Mouse (Mus musculus): Measurements from ENCODE around the gene Srd5a3.
"Not testable (repeated sequence)": the region's sequence is repeated elsewhere in the genome, so short reads cannot be mapped to it uniquely, and the experiment has no call there.

Srd5a3 gene

GRCm38 (mm10) chr5:76139808-76140729, at the start of gene Srd5a3:
Srd5a3 (plus strand) TSS chr5:76140271.
- DNase-seq (ENCODE audit: low spot score in 2 of 2): peak; percentile 96

- not testable (repeated sequence) for DNase-seq (ENCODE audit: low spot score in 2 of 2)
These were observed 36.3 kb upstream of the Srd5a3 start for GRCm38 (mm10) chr5:76103809-76104208.

- no peak for DNase-seq (ENCODE audit: low spot score in 2 of 2)
These were observed 32.8 kb upstream of the Srd5a3 start for GRCm38 (mm10) chr5:76107306-76107705.

GRCm38 (mm10) chr5:76108496-76108895, 31.6 kb upstream of the Srd5a3 start:
- no peak for DNase-seq (ENCODE audit: low spot score in 2 of 2)

GRCm38 (mm10) chr5:76111173-76111572, 28.9 kb upstream of the Srd5a3 start:
- no peak for DNase-seq (ENCODE audit: low spot score in 2 of 2)

- DNase-seq (ENCODE audit: low spot score in 2 of 2): no peak
These were observed 28.1 kb upstream of the Srd5a3 start for GRCm38 (mm10) chr5:76112016-76112415.

- DNase-seq (ENCODE audit: low spot score in 2 of 2): no peak
These were observed 24.5 kb upstream of the Srd5a3 start for GRCm38 (mm10) chr5:76115436-76116041.

GRCm38 (mm10) chr5:76118441-76118840, 21.6 kb upstream of the Srd5a3 start:
- DNase-seq (ENCODE audit: low spot score in 2 of 2): peak; percentile 62 to 81

GRCm38 (mm10) chr5:76120634-76121033, 19.4 kb upstream of the Srd5a3 start:
- no peak for DNase-seq (ENCODE audit: low spot score in 2 of 2)

GRCm38 (mm10) chr5:76127584-76128316, 12.3 kb upstream of the Srd5a3 start:
- no peak for DNase-seq (ENCODE audit: low spot score in 2 of 2)

GRCm38 (mm10) chr5:76130292-76130691, 9.8 kb upstream of the Srd5a3 start:
- DNase-seq (ENCODE audit: low spot score in 2 of 2): peak; percentile 39 to 43

- no peak for DNase-seq (ENCODE audit: low spot score in 2 of 2)
These were observed 8.1 kb upstream of the Srd5a3 start for GRCm38 (mm10) chr5:76131990-76132389.

- no peak for DNase-seq (ENCODE audit: low spot score in 2 of 2)
These were observed 4.4 kb upstream of the Srd5a3 start for GRCm38 (mm10) chr5:76135644-76136043.

GRCm38 (mm10) chr5:76136271-76136670, 3.8 kb upstream of the Srd5a3 start:
- no peak for DNase-seq (ENCODE audit: low spot score in 2 of 2)

- DNase-seq (ENCODE audit: low spot score in 2 of 2): no peak
These were observed 2.5 kb upstream of the Srd5a3 start for GRCm38 (mm10) chr5:76137586-76137985.

GRCm38 (mm10) chr5:76138071-76138470, 2.0 kb upstream of the Srd5a3 start:
- DNase-seq (ENCODE audit: low spot score in 2 of 2): no peak

- no peak for DNase-seq (ENCODE audit: low spot score in 2 of 2)
These were observed 1.6 kb upstream of the Srd5a3 start for GRCm38 (mm10) chr5:76138512-76138911.

GRCm38 (mm10) chr5:76139171-76139671, 850 bp upstream of the Srd5a3 start:
- peak in 1 of 2 experiments; percentile 33 for DNase-seq (ENCODE audit: low spot score in 2 of 2)

GRCm38 (mm10) chr5:76140730-76141066, 627 bp downstream of the Srd5a3 start:
- DNase-seq (ENCODE audit: low spot score in 2 of 2): no peak

GRCm38 (mm10) chr5:76143356-76143755, 3.3 kb downstream of the Srd5a3 start:
- no peak for DNase-seq (ENCODE audit: low spot score in 2 of 2)

- no peak for DNase-seq (ENCODE audit: low spot score in 2 of 2)
These were observed 6.3 kb downstream of the Srd5a3 start for GRCm38 (mm10) chr5:76146401-76146800.

GRCm38 (mm10) chr5:76149436-76149835, 9.4 kb downstream of the Srd5a3 start:
- no peak for DNase-seq (ENCODE audit: low spot score in 2 of 2)
